Mouse (Mus musculus): ENCODE data around the gene Fkbp5.
A peak's percentile ranks its signal among the peaks of the same experiment; 100 is the strongest.

The Fkbp5 gene

DNA sequence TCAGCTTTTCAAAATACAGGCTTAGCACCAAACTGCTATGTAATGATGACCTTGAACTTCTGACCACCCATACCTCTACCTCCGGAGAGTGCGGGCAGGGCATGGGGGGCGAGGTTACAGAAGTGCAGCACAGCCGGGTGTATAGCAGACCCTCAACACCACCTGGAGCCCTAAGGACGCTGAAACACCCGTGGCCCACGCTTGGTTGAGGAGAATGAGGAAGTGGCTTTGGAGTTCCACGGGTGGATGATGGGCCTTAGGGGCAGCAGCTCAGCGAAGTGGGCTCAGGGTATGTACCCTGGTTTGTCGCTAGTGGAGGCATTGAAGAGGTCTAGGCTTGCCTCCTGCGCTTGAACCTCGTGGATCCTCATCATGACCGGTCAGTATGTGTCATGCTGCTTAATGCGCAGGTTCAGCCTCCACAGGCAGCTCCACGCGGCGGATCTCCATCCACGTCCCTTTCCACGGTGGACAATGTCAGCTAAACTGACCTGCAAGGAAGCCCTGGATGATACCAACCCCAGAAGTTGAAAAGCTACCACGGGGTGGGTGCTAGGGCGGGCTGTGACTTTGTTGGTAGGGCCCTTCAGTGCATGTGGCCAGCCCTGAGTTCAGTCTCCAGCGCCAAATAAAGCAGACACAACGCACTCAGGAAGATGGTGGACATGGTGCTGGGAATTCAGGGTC, 6.8 kb upstream of the Fkbp5 start:
- no peak for ATAC-seq (ENCODE audit: insufficient number of reproducible peaks, low FRiP score, low TSS enrichment)

DNA sequence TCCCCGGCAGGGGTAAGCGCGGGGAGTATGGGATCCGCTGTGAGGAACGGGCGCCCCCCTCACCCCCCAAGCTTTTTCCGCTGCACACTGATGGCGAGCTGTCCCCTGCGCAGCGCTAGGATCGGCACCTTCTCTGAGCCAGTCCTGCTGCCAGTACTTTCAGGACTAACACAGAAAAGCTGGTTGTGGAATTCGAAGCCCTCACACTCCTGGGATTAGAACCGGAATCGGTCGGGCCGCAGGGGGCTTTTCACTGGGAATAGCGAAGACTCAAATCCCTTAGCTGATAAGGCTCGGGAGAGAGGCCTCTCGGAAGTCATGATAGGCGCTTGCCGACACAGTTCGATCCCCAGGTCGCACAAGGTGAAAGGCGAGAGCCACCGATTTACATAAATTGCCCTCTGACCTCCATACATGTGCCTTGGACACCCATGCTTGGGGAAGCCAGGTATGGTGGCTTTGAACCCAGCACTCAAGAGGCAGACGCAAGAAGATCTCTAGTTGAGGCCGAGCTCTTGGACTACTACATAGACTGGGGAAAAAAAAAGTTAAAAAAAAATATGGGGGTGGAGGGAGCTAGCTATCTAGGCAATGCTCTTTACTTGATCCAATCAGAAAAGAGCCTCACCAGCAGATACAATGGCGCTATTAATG, 6.2 kb upstream of the Fkbp5 start:
- no peak for ATAC-seq (ENCODE audit: insufficient number of reproducible peaks, low FRiP score, low TSS enrichment)

DNA sequence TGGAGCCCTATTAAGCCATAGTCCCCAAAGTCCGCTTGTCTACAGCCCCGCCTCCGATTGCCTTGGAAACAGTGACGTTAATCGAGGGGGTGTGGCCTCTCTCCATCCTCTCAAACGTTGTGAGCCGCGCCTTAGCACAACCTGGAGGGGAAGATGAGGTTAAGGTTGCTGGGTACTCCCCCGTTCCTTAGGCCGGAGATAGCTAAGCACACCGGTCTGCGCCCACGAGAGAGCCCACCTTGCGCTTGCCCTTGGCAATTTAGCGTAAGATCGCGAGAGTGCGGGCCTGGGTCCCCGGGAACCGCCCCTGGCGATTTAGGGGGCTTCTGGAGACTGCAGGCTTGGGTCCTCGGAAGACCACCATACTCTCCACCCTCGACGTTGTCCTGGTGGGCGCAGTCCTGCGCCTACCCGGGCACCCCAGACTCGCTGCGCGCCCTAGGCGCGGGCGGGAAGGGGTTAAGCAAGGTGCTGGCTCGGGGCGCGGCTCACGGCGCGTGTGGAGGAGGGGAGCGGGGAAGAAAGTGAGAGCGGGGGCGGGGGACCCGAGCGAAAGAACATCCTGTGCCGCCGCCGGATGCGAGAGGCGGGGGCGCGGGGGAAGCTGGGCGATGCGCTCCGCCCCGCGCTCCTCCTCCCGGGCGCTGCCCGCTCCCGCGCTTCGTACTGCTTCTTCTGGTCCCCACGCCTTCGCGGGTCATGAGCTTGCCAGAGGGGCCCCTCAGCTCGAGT, 5.5 kb upstream of the Fkbp5 start:
- ATAC-seq (ENCODE audit: insufficient number of reproducible peaks, low FRiP score, low TSS enrichment), result peak; percentile 85; the same call in 1 of the 2 replicates

DNA sequence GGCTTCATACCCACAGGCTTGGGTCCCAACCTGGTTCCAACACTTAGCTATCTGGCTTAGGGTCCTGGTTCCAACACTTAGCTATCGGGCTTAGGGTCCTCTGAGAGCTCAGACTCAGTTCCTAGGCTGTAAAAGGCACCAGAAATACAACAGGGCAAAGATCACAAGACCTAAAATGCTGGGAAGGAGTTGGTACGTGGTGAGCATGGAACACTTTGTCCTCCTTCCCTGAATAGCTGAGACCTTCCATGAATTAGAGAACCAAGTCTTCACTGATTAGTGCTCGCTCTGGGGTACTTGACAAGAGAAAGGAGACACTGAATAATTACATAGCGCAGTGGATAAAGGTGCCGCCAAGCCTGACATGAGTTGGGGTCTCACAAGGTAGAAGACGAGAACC, 4.6 kb upstream of the Fkbp5 start:
- ATAC-seq (ENCODE audit: insufficient number of reproducible peaks, low FRiP score, low TSS enrichment), result no peak

DNA sequence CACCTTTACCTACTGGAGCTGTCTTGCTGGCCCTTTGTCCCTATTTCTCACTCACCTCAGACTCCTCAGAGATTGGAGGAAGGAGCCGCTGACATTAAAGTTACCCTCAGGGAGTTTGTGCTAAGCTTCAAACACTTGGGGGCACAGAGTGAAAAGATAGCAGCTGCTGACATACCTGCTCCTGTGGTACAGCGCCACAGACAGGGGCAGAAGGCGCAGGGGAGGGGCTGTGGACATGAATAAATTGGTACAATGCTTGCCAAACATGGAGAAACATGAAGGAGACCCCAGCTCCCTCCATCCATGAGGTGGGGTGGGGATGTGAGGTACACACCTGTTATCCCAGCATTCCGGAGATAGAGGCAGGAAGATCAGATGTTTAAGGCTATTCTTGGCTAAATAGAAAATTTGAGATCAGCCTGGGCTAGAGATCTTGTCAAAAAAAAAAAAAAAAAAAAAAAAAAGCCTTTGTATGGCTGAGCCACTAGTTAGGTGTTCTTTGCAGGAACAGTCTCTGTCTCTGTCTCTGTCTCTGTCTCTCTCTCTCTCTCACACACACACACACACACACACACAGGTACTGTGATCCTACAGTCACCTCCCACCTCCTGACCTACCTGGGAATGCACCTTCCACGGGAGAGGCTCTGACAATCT, 3.9 kb upstream of the Fkbp5 start:
- no peak for ATAC-seq (ENCODE audit: insufficient number of reproducible peaks, low FRiP score, low TSS enrichment)

DNA sequence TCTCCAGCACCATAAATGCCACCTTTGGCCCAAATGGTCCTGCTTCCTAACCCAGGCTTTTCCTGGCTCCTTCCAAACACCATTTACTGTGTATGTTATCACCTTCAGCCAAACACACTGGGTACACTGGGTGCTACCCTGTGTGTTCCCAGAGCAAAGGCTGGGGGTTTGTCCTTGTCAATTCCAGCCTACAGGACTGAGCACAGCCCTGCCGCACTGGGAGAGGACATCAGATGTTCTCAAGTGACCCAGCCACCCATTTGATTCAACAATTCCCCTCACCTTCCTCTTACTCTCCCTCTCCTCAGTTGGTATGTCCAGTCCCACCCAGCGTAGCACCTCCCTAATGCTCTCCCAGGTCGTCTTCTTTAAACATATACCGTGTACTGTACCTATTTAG, 3.2 kb upstream of the Fkbp5 start:
- ATAC-seq (ENCODE audit: insufficient number of reproducible peaks, low FRiP score, low TSS enrichment), result no peak

DNA sequence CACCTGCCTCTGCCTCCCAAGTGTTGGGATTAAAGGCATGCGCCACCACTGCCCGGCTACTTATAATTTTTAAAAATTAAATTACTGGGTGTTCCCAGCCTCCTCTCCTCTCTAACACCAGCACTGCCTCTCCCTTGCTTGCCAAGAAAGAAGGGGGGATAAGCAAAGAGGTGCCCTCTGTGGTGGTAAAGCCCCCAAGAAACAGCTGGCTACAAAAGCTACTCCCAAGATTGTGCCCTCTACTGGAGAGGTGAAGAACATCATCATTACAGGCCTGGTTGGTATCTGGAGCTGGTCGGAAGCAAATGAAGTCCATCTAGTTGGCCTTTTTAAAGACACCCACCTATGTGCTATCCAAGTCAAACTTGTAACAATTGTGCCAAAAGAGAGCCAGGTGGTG, 2.5 kb upstream of the Fkbp5 start:
- ATAC-seq (ENCODE audit: insufficient number of reproducible peaks, low FRiP score, low TSS enrichment), result no peak

DNA sequence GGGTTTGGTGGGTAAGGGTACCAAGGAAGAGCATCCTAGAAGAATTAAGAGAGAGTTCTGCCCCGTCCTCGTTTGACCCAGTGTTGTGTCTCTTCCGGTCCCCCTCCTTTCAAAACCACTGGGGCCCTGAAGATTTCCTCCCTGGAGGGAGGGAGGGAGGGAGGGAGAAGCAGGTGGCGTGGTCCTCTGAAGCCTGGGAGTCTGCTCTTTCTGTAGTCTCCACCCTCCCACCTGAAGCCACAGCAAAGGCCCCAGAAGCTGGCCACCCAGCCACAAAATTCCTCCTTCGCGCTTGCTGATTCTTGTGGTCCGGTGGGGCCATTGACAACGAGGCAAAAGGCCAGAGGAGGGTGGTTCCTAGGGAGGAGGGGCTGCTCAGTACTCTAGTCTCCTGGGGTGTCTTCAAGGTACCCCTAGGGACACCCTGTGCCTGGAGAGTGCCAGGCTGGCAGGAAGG, 1.3 kb upstream of the Fkbp5 start:
- no peak for ATAC-seq (ENCODE audit: insufficient number of reproducible peaks, low FRiP score, low TSS enrichment)

DNA sequence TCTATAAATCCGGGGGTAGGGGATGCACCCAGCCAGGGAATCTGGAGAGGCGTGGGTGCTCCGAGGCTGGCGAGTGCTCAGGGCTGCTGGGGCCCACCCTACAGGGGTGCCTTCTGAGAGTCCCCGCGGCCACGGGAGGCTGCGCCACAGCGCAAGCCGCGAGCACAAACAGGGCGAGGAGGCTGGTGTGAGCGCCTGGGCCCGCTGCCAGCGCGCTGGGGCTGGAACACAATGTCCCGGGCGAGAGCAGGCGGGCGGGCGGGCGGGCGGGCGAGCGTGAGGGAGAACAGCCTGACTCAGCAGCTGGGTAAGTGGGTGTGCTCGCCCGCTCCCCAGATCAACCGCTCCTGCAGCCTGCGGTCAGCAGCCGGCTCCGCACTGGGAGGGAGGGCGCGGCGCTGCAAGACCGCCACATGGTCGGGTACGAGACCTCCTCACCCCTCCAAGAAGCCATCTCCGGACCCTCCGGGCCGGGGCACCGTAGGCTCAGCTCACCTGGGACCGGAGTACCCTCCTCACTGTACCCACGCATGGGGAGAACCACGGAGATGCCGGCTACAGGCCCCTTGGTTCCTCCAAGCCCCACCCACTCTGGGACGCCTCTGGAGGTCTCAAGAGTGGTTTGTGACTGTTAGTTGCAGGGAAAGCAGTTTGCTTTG, 758 bp upstream of the Fkbp5 start:
- no peak for ATAC-seq (ENCODE audit: insufficient number of reproducible peaks, low FRiP score, low TSS enrichment)

DNA sequence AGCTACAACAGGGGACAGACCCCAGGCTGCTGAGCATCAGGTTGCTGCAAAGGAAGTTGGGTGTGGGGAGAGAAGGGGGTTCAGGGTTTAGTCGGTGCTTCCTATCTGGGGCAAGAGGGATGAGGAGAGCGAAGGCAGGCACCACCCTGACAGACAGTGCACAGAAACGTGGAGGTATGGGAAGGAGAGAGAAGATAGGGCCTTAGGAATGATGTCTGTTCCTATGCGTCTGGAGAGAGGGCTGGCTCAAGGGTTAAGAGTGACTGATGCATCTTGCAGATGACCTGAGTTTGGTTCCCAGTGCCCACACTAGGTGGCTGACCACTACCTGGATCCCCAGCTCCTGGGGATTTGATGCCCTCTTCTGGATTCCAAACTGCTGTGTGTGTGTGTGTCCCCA, 446 bp downstream of the Fkbp5 start:
- ATAC-seq (ENCODE audit: insufficient number of reproducible peaks, low FRiP score, low TSS enrichment), result no peak

DNA sequence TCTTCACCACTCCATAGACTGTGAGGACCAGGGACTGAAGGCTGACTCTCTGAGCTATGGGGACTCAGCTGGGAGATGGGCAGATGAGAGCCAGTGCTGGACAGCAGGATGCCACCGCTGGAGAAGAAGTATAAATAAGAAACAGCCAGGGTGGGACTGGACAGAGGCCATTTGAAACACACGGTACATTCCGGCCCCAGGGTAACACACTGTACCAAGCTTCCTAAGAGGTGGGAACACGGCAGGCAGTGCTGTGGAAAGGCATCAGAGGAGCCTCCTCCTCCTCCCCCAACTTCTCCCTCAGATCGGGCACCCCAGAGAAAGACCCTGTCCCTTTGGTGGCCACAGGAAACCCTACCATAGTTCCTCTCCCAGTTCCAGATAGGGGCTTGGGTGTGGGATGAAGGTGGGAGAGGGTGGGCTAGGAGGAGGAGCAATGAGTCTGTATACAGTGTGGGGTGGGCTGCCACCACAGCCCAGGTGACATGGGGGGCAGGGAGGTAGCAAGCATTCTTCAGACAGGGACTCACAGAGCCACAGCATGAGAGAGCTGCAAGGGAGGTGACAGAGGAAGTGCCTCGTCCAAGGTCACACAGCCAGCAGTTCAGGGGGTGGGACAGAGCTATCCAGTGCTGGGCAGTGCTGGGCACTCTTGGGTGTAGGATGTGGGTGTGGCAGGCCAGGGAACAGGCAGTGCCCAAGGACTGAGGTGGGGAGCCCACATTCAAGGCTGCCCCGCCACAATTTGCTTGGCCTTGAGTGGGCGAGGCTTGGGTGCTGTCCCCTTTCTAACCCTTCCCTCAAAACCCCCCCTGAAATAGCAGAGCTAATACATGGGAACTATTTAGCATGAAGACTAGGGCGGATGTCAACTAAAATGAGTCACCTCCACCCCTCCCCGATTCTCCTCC, 1.6 kb downstream of the Fkbp5 start:
- no peak for ATAC-seq (ENCODE audit: insufficient number of reproducible peaks, low FRiP score, low TSS enrichment)

DNA sequence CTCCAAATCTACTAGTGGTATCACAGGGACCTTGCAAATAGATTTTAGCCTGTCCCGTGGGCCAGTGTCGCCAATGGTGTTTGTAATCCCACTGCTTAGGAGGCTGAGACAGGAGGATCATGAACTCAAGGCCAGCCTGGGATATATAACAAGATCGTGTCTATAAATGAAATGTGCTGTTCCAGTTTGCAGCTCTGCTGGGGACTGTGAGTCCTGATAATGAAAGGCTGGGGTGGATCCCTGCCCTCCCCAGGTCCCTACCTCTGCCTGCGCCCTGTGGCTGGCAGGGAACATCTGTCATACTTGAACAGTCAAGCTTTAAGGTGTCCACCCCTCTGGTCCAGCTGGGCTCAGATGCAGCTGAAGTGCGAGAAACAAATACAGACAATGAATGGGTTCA, 2.8 kb downstream of the Fkbp5 start:
- ATAC-seq (ENCODE audit: insufficient number of reproducible peaks, low FRiP score, low TSS enrichment), result no peak

DNA sequence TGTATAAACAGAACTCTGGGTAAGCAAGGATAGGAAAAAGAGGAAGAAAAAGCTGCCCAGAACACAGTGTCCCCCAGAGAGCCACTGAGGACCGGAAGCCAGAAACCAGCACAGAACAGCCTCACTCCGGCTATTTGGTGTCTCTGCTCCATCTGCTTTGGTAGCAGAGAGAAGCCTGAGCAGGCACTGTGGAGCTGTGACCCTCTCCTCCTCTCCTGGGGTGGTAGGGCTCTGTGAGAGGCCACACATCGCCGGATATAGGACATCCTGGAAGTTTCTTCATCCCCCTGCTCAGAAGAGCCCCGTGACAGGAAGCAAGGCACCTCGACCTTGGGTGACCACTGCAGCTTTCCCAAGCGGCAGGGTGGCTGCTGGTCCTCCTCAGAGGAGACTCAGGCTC, 3.5 kb downstream of the Fkbp5 start:
- no peak for ATAC-seq (ENCODE audit: insufficient number of reproducible peaks, low FRiP score, low TSS enrichment)

DNA sequence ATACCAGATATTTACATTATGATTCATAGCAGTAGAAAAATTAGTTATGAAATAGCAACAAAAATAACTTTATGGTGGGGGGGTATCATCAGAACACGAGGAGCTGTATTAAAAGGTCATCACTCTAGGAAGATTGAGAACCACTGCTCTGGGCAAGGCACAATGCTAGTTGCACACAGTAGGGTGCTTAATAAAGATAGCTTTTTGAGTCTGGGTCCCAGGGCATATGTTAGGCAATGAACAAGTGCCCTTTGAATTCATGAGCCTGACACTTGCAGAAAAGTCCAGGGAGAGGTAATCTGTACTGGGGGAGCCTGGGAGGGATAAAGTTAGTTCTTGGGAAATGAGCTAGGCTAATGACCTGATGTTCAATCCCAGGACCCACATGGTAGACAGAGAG, 4.0 kb downstream of the Fkbp5 start:
- no peak for ATAC-seq (ENCODE audit: insufficient number of reproducible peaks, low FRiP score, low TSS enrichment)

DNA sequence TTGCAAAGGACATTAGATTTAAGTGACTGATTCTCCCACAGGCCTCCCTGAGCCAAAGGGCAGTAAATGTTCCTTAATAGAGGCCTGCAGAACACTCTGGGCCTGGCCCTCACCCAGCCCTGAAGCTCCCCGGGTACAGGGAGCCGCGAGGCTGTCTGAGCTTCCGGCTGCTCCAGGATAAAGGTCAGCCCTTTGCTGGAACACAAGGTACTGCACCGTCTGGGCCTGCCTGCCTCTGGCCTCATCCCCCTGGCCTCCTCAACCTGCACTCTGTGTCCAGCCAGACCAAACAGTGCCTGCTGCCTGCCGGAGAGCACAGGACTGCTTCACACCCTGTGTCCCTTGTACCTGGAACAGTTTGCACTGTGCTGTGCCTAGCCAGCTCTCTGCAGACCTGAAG, 4.6 kb downstream of the Fkbp5 start:
- ATAC-seq (ENCODE audit: insufficient number of reproducible peaks, low FRiP score, low TSS enrichment), result no peak

DNA sequence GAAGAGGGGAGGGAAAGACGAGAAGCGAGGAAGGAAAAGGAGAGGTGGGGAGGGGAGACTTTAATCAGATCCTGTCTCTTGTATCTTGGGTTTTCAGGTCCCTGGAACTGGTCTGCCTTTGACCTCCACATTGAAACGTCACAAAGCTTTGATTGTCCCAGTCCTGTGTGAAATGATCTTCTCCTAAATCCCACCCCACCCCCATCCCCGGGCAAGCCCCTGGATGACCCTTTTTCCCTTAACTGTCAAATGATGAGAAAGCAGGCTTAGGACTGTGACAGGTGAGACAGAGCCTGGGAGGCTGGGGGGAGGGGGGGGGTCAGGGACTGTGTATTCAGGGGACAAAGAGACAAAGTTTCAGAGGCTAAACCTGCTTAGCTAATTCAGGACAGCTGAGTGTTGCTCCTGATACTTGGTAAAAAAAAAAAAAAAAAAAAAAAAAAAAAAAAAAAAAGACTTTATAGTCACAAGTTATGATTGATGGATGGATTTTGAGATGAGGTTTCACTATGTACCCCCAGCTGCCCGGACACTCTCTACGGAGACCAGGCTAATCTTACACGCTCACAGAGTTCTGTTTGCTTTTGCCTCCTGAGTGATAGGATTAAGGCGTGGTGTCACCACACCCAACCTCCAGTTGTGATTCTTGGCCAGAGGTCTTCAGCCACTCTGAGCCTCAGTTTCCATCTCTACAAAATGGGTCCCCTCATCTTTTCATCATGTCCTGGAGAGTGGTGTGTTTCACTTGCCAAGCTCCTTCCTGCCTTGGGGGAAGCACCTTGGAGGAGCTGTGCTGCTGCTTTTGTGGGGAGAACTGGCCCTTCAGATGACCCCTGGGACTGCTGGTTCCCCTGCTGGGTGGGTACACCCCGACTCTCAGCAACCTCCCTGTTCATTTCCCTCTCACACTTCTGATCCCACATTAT, 5.4 kb downstream of the Fkbp5 start:
- no peak for ATAC-seq (ENCODE audit: insufficient number of reproducible peaks, low FRiP score, low TSS enrichment)

DNA sequence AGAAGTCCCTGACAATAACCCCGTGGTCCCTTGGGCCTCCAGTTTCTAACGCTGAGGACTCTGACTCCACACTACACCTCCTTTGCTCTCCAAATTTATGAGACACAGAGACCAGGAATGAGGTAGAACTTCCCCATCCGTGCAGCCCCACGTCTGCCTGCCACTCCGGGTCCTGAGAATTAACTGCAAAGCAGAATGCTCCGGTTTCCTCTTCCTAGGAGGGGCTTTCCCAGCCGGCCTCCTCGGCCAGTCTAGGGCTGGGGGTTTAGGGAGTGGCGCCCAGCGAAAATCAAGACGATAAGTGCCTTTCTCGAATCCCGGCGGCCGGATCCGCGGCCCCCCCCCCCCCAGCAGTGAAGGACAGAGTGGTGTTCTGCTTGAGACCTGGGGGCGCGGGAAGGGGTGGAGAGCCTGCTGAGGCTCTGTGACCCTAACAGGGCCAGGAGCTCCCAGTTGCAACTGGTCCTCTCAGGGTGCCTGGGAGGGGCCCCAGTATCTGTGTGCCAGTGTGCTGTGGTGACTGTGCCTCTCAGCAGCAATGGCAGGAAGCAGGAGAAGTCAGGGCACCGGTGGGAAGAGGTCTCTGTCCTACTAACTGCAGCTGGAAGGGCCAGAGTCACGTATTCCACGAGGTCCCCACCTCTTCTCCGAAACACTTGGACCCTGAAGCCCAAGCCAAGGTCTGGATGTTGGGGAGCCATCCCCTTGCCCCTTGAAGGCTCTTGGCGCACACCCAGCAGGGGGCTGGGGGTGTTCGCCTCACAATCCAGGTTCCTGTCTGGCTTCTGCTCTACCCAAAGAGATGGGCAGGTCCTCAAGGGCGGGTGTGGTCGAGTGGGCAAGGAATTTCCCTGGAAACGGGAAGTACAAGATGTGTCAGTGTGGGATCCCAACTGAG, 6.6 kb downstream of the Fkbp5 start:
- ATAC-seq (ENCODE audit: insufficient number of reproducible peaks, low FRiP score, low TSS enrichment), result no peak

DNA sequence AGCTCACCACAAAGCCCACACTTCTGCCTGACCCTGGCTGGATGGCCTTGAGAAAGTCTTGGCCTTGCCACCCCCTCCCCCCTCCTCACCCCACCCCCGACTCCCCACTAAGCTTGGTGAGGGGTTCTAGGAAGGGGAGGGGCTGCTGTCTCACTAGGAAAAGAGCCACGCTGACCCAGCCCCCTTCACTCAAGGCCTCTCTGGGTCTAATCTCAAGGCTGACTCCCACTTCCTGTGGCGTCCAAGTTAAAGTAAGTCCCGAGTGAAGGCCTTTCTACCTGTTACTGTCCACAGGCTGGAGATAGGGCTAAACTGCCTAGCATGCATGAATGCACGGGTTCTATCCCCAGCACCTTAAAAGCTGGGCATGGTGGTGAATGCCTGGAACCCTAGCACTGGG, 9.8 kb downstream of the Fkbp5 start:
- no peak for ATAC-seq (ENCODE audit: insufficient number of reproducible peaks, low FRiP score, low TSS enrichment)

Data from cerebellum, adult (tissue).